Mouse (Mus musculus): ENCODE results near the gene Lmod3. TPM values are rescaled to one million over a fixed set of nuclear protein-coding genes. Genes with fewer than 3 reads are reported as not detected.

Lmod3 gene
- polyA plus RNA-seq (2015; fragmentation: Nextera tagmentation; extraction: Ambion mirVana) = 0.11 and 0.77 TPM in 2 replicates

DNA sequence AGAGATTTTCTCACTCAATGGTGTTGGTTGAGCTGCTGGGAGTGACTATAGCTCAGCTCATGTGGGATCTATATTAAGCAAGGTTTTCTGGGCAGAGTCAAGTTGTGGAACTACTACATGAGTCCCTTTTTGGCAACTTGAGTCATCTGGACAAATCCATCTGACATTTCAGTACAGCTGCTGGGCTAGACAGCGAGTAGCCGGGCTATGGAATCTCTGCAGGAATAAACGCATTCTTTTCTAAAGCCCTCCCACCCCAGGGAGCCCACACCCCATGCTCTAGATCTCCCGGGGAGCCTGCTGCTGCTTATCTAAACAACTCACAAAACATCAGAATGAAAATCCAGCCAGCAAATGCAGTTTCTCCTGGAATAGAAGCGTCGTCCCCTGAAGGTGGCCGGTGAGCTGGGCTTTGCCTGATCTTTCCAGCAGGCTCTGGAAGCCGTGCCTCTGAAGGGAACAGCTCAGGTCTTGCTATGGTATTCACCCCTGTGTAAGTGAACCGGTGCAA, at the start of gene Lmod3:
Gene Lmod3, minus strand, starts transcription at position 49 of the 511 bp plus-strand sequence.
- no peaks in the 10 kb centered on the region for H3K27me3 ChIP-seq (ENCODE audit: insufficient read depth, low read length)
- no peak for TF ChIP-seq EP300 (IDR thresholded peaks at IDR 0.05; ENCODE audit: low read depth)
- TF ChIP-seq CTCF (IDR thresholded peaks at IDR 0.05; ENCODE audit: low read depth) = no peak
- no peak within 1 kb of the TSS for H3K4me3 ChIP-seq (ENCODE audit: low read depth, low read length)
- no peak within 1 kb of the TSS for H3K27ac ChIP-seq (ENCODE audit: low read depth)
- no peak within 1 kb of the TSS for H3K4me2 ChIP-seq (ENCODE audit: low read depth, low read length)
- WGBS (ENCODE audit: insufficient replicate concordance) = 48% methylated on average over 9 of the region's 9 CpGs
- no peaks in the 10 kb centered on the region for H3K9me3 ChIP-seq (ENCODE audit: low read length)
- no peaks in the 10 kb centered on the region for H3K4me1 ChIP-seq (ENCODE audit: insufficient read depth)
- ATAC-seq = no peak
- DNase-seq = no peak
- no peak within 1 kb of the TSS for H3K9ac ChIP-seq (replicated peaks)
- no peaks in the 10 kb centered on the region for H3K36me3 ChIP-seq (replicated peaks; ENCODE audit: insufficient read depth, low read length)

DNA sequence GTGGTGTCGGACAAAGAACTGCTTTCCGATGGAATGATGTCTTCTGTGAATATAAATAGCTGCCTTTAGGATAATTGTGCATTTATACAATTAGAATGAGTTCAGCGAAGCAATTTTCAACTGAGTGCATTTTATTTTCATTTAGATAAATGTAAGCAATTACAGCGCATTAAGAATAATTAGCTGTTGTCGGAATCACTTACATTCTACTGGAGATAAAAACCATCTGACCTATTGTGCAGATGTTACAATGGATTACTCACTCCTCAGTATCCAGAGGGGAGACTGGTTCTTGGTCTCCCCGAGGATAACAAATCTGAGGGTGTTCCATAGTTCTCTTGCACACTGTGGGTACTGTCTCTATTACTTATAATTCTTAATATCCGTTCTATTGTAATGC, 49.7 kb upstream of the Lmod3 start:
- Histone ChIP-seq H3K27me3 (ENCODE audit: insufficient read depth, low read length) (no peaks in the 10 kb centered on the region), H3K4me3 (ENCODE audit: low read depth, low read length) (no peak overlapping the region)
- no peak for DNase-seq

DNA sequence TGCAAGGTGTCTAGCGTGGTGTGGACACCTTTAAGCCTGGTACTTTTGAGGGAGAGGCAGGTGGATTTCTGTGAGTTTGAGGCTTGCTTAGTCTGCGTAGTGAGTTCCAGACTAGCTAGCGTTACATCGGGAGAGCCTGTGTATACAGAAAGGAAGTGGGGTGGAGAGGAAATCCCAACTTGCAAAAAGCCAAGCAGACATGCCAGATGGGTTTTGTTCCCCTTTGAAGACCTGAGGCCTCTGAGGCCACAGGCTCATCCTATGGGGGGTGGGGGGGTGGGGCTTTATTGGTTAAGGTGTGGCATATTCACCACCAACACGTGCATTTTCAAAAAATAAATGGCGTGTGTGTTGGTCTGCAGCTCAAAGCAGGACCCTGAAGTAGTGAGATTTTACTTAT, 48.1 kb upstream of the Lmod3 start:
- TF ChIP-seq CTCF (IDR thresholded peaks at IDR 0.05; ENCODE audit: low read depth) (no peak), EP300 (IDR thresholded peaks at IDR 0.05; ENCODE audit: low read depth) (no peak)
- H3K36me3 ChIP-seq (replicated peaks; ENCODE audit: insufficient read depth, low read length) = peaks cover 52% of the 10 kb centered on the region
- no peak overlapping the region for H3K4me2 ChIP-seq (ENCODE audit: low read depth, low read length)
- no peak for DNase-seq
- H3K27ac ChIP-seq (ENCODE audit: low read depth) = no peak overlapping the region
- no peak overlapping the region for H3K4me3 ChIP-seq (ENCODE audit: low read depth, low read length)
- 46% methylated on average over 6 of the region's 6 CpGs for WGBS (ENCODE audit: insufficient replicate concordance)
- no peak overlapping the region for H3K9ac ChIP-seq (replicated peaks)
- no peaks in the 10 kb centered on the region for H3K9me3 ChIP-seq (ENCODE audit: low read length)
- H3K27me3 ChIP-seq (ENCODE audit: insufficient read depth, low read length) = no peaks in the 10 kb centered on the region
- no peak for ATAC-seq
- H3K4me1 ChIP-seq (ENCODE audit: insufficient read depth) = no peaks in the 10 kb centered on the region

More for the DNA sequence above, 49.7 kb upstream of the Lmod3 start:
- Histone ChIP-seq H3K27ac (ENCODE audit: low read depth) (no peak overlapping the region), H3K4me1 (ENCODE audit: insufficient read depth) (no peaks in the 10 kb centered on the region), H3K9ac (replicated peaks) (no peak overlapping the region), H3K9me3 (ENCODE audit: low read length) (no peaks in the 10 kb centered on the region), H3K36me3 (replicated peaks; ENCODE audit: insufficient read depth, low read length) (peaks cover 54% of the 10 kb centered on the region), H3K4me2 (ENCODE audit: low read depth, low read length) (no peak overlapping the region)
- 80% methylated on average over 7 of the region's 7 CpGs for WGBS (ENCODE audit: insufficient replicate concordance)
- TF ChIP-seq EP300 (IDR thresholded peaks at IDR 0.05; ENCODE audit: low read depth) (no peak), CTCF (IDR thresholded peaks at IDR 0.05; ENCODE audit: low read depth) (no peak)
- no peak for ATAC-seq

DNA sequence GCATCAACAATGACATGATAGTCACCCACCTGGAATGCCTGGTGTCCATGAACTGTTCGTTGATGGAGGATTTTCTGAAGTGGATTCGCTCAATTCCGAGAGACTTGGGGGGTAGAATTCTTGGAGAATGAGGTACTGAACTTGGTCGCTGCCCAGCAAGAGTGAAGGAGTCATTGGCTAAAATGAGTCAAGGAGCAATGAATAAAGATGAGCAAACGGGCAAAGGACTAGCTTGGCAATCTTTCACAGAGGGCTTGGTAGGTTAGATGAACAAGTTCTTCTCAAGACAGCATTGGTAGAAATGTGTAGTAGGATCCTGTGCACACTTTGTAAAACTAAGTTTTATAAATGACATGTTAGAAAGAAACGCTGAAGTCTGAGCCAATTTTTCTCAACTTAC, 47.6 kb upstream of the Lmod3 start:
- Histone ChIP-seq H3K27ac (ENCODE audit: low read depth) (no peak overlapping the region), H3K9ac (replicated peaks) (no peak overlapping the region), H3K4me3 (ENCODE audit: low read depth, low read length) (no peak overlapping the region), H3K27me3 (ENCODE audit: insufficient read depth, low read length) (no peaks in the 10 kb centered on the region), H3K9me3 (ENCODE audit: low read length) (no peaks in the 10 kb centered on the region), H3K4me2 (ENCODE audit: low read depth, low read length) (no peak overlapping the region), H3K4me1 (ENCODE audit: insufficient read depth) (no peaks in the 10 kb centered on the region), H3K36me3 (replicated peaks; ENCODE audit: insufficient read depth, low read length) (peaks cover 51% of the 10 kb centered on the region)
- TF ChIP-seq EP300 (IDR thresholded peaks at IDR 0.05; ENCODE audit: low read depth) = no peak
- DNase-seq (no peak), ATAC-seq (no peak)
- 82% methylated on average over 6 of the region's 6 CpGs for WGBS (ENCODE audit: insufficient replicate concordance)

DNA sequence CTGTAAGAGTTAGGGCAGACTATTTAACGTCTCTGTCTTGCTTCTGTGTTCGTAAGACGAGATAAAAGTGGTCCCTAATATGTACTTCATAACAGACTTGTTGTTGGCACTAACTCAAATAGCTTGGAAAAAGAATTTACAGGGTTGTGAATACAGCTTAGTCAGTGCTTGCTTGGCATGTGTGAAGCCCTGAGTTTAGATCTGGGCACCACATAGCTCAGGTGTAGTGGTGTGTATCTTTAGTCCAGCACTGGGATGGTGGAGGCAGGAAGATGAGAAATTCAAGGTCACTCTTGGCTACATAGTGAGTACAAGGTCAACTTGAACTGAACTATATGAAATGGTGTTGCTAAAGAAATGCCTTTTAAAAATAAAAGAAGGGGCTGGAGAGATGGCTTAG, 44.6 kb upstream of the Lmod3 start:
- H3K4me3 ChIP-seq (ENCODE audit: low read depth, low read length) = no peak overlapping the region
- DNase-seq = no peak
- H3K4me1 ChIP-seq (ENCODE audit: insufficient read depth) = peaks cover 7% of the 10 kb centered on the region
- TF ChIP-seq EP300 (IDR thresholded peaks at IDR 0.05; ENCODE audit: low read depth) (no peak), CTCF (IDR thresholded peaks at IDR 0.05; ENCODE audit: low read depth) (no peak)
- H3K36me3 ChIP-seq (replicated peaks; ENCODE audit: insufficient read depth, low read length) = peaks cover 54% of the 10 kb centered on the region
- H3K27me3 ChIP-seq (ENCODE audit: insufficient read depth, low read length) = no peaks in the 10 kb centered on the region
- WGBS (ENCODE audit: insufficient replicate concordance) = 77% methylated on average over 3 of the region's 3 CpGs
- ATAC-seq = no peak
- H3K4me2 ChIP-seq (ENCODE audit: low read depth, low read length) = no peak overlapping the region
- no peaks in the 10 kb centered on the region for H3K9me3 ChIP-seq (ENCODE audit: low read length)
- no peak overlapping the region for H3K9ac ChIP-seq (replicated peaks)
- H3K27ac ChIP-seq (ENCODE audit: low read depth) = no peak overlapping the region

DNA sequence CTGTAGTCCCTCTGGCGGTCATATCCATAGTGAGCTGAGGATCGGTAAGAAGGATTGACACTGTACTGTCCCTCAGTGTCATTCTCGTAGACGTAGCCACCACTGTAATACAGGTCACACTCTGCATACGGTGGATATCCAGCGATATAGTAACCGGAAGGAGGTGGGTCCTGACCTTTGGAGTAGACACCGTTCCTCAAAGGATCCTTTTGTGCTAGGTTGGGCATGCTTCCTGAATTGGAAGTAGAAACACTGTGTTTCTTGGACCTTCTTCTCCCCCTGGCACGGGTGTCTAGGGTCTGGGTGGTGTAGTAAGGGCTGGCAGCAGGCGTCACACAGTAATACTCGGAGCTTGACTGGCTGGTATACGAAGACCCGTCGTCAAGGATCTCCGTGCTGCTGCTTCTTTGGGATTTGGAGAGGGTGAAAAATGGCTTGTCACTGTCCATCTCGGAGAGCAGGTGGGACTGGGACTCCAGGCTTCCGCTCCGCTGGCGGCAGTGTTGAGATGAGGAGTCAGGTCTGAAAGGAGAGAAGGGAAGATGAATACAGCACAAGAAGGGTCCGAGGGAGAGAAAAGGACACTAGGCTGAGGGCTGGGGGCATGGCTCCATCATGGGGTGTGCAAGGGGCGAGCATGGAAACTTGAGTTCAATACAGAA, 43.4 kb upstream of the Lmod3 start:
- H3K4me1 ChIP-seq (ENCODE audit: insufficient read depth) = peaks cover 11% of the 10 kb centered on the region
- 84% methylated on average over 21 of the region's 21 CpGs for WGBS (ENCODE audit: insufficient replicate concordance)
- no peak overlapping the region for H3K27ac ChIP-seq (ENCODE audit: low read depth)
- DNase-seq (no peak), ATAC-seq (no peak)
- no peaks in the 10 kb centered on the region for H3K9me3 ChIP-seq (ENCODE audit: low read length)
- no peaks in the 10 kb centered on the region for H3K27me3 ChIP-seq (ENCODE audit: insufficient read depth, low read length)
- H3K36me3 ChIP-seq (replicated peaks; ENCODE audit: insufficient read depth, low read length) = peaks cover 48% of the 10 kb centered on the region
- no peak overlapping the region for H3K9ac ChIP-seq (replicated peaks)
- TF ChIP-seq EP300 (IDR thresholded peaks at IDR 0.05; ENCODE audit: low read depth) (no peak), CTCF (IDR thresholded peaks at IDR 0.05; ENCODE audit: low read depth) (no peak)
- H3K4me2 ChIP-seq (ENCODE audit: low read depth, low read length) = no peak overlapping the region
- no peak overlapping the region for H3K4me3 ChIP-seq (ENCODE audit: low read depth, low read length)
